ENCODE assay signal across 10 mouse cellular contexts in genomic region chr16:87725963-87726362, GRCm38 (mm10). TPM values are rescaled to one million over a fixed set of nuclear protein-coding genes. Genes with fewer than 3 reads are reported as not detected.
DNase-seq lines count a peak whose midpoint lies in the region; ATAC-seq and TF ChIP-seq lines count a peak whose summit lies in the region.
"Had no signal": no experiment of that assay in that cellular context is flagged by ENCODE, and none has a peak within 500 bp of the region (broad histone marks: within the 10 kb centered on the region; RNA-seq: fewer than 3 reads in every experiment).

No protein-coding gene starts in this region.

- H3K36me3 ChIP-seq in heart, embryonic 10.5 days, result peaks cover 56% of the 10 kb centered on the region
- H3K36me3 ChIP-seq in heart, postnatal 0 days (replicated peaks; ENCODE audit: control insufficient read depth, insufficient read depth, low read length), result peaks cover 67% of the 10 kb centered on the region

- H3K9ac ChIP-seq in heart, postnatal 0 days (replicated peaks; ENCODE audit: low read depth, low read length), result no peak overlapping the region; the same call in 1 of the 2 replicates

- H3K4me1 ChIP-seq in heart, embryonic 10.5 days, result peaks cover 44% of the 10 kb centered on the region
- peaks cover 17% of the 10 kb centered on the region for H3K4me1 ChIP-seq in heart, postnatal 0 days (ENCODE audit: control insufficient read depth, insufficient read depth)

- intact Hi-C loops in heart, postnatal 36 days (cut with DNase I), result no loop called here

- DNase-seq in heart, embryonic 10.5 days (ENCODE audit: low spot score), result no peak
- no peak for DNase-seq in heart, postnatal 36 days
- DNase-seq in heart, postnatal 0 days (ENCODE audit: low spot score), result no peak
- DNase-seq in lung, postnatal 10 days, result peak; percentile 64
- peak; percentile 85 for DNase-seq in thymus, postnatal 25 days
- DNase-seq in adrenal gland, adult 18-20 months (ENCODE audit: low spot score in 2 of 2), result no peak
- DNase-seq in right cerebral cortex, postnatal 14 days, result no peak
- no peak for DNase-seq in adrenal gland, postnatal 14 days

- 84% methylated on average over 21 of the region's 21 CpGs for WGBS in heart, embryonic 10.5 days
- WGBS in heart, postnatal 0 days, result 67% methylated on average over 21 of the region's 21 CpGs

- no peak for TF ChIP-seq EP300 in heart, postnatal 0 days (IDR thresholded peaks at IDR 0.05; ENCODE audit: low read depth)

- no peaks in the 10 kb centered on the region for H3K27me3 ChIP-seq in heart, embryonic 10.5 days (ENCODE audit: insufficient read depth, poor library complexity, severe bottlenecking)
- no peaks in the 10 kb centered on the region for H3K27me3 ChIP-seq in heart, postnatal 0 days (ENCODE audit: control insufficient read depth, insufficient read depth, low read length)

- H3K27ac ChIP-seq in heart, embryonic 10.5 days, result 0 out of 2 replicates have a peak overlapping the region, but pooled peaks have one; percentile 2
- H3K27ac ChIP-seq in heart, postnatal 0 days (ENCODE audit: low read depth), result peak overlapping the region; percentile 78
- H3K27ac ChIP-seq: macrophage had no signal

- peak overlapping the region; percentile 47 for H3K4me2 ChIP-seq in heart, postnatal 0 days (ENCODE audit: low read depth, low read length)

- 0 out of 2 replicates have a peak, but pooled peaks have one; percentile 25 for ATAC-seq in heart, postnatal 0 days (ENCODE audit: insufficient read depth, low read depth)

- no peak for TF ChIP-seq CTCF in heart, postnatal 0 days (IDR thresholded peaks at IDR 0.05; ENCODE audit: low read depth)

- no peak overlapping the region for H3K4me3 ChIP-seq in heart, embryonic 10.5 days
- H3K4me3 ChIP-seq in heart, postnatal 0 days (ENCODE audit: low read depth, low read length), result peak overlapping the region; percentile 16; the same call in 1 of the 2 replicates
- H3K4me3 ChIP-seq: erythroblast, embryonic 14.5 days had no signal

- H3K9me3 ChIP-seq in heart, embryonic 10.5 days, result no peaks in the 10 kb centered on the region
- no peaks in the 10 kb centered on the region for H3K9me3 ChIP-seq in heart, postnatal 0 days (replicated peaks; ENCODE audit: control insufficient read depth, low read length)

RNA-seq across cellular contexts. Expression of gene Bach1, which starts 27.2 kb away (rescaled TPM):
- 8.5 and 9.4 TPM in 2 replicates for polyA plus RNA-seq in heart, embryonic 10.5 days (2016; fragmentation: Nextera tagmentation; extraction: Ambion mirVana)
- 10 to 100 TPM; 31.3 to 33.1 TPM for total RNA-seq in heart, postnatal 36 days (2021)
- 19.2 and 27.0 TPM in 2 replicates for total RNA-seq in heart, postnatal 0 days (2014; rRNA removed; ENCODE audit: low replicate concordance)
- polyA plus RNA-seq in heart, postnatal 0 days (2015; fragmentation: Nextera tagmentation; extraction: Ambion mirVana), result 5.1 and 5.4 TPM in 2 replicates
- total RNA-seq in adrenal gland, adult 18-20 months (2021), result 10 to 100 TPM; 16.5 to 22.3 TPM
- total RNA-seq in adrenal gland, postnatal 14 days (2021), result 21.5 and 23.5 TPM in 2 replicates

Comparison
In these comparisons a context has a peak if more than half of its experiments do, and no peak if none do; other contexts are left out.
1. DNase-seq: peak in lung, postnatal 10 days (single experiment) and thymus, postnatal 25 days (single experiment); none in heart, embryonic 10.5 days (single experiment), heart, postnatal 36 days (0 of 2), heart, postnatal 0 days (single experiment), adrenal gland, adult 18-20 months (0 of 2), right cerebral cortex, postnatal 14 days (single experiment) and adrenal gland, postnatal 14 days (single experiment).